Mouse (Mus musculus) kidney, postnatal 14 days (tissue): ENCODE results near the gene Ifitm6.
"Not testable (repeated sequence)": the region's sequence is repeated elsewhere in the genome, so short reads cannot be mapped to it uniquely, and the experiment has no call there.

Source experiments
- DNase-seq: peaks from one replicate; pipeline ENCODE4 v3.0.0; 2022; ENCODE audit warnings: mixed read lengths

Gene Ifitm6

DNA sequence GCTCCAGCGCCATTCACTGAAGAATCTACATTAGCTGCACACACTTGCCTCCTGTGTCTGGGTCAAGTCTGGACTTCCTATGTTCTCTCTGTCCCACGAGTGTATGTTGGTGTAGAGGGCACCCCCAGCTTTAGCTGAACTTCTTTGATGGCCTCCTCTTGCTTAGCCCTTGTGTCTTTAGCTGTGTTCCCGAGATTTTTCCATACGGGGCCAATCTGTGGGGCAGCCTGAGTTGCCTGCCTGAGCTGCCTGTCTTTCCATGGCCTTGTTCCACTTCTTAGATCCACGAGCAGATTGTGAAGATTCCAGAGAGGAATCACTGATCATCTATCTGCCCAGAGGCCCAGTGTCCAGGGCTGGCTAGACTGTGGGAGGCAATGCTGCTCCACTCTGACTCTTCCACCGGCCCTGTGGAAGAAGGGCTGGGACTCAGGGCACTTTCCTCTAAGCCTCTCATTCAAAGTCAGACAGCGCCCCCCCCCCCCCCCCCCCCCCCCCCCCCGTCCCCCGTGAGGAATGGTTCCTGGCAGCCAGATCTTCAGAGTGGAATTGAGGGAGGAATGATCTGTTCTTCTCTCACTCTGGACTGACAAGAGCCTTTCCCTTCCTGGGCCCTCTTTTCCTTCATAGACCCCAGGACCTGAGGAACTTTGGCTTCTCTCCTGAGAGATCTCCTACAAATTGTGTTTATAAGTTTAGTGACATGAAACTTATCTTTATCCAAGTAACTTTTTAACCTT is 23.3 kb upstream of the Ifitm6 start:
- peak; percentile 26 for DNase-seq

DNA sequence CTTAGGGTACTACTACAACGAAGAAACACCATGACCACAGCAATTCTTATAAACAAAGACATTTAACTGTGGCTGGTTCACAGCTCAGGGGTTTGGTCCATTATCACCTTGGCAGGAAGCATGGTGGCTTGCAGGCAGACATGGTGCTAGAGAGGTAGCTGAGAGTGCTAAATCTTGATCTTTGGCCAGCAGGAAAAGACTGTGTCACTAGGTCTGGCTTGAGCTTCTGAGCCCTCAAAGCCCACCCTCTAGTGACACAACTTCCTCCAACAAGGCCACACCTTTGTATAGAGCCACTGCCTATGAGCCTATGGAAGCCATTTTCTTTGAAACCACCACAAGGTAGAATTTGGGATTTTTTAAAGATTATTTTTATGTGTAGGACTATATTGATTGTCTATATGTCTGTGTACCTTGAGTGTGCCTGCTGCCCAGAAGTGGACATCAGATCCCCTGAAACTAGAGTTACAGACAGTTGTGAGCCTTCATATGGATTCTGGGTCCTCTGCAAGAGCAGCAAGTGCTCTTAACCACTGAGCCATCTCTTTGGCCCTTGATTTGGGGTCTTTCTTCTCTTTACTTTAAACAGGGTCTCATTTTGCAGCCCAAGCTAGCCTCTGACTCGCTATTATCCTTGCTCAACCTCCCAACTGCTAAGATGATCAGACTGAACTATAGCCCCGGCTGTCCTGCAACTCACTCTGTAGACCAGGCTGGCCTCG is 21.8 kb upstream of the Ifitm6 start:
- DNase-seq: no peak

DNA sequence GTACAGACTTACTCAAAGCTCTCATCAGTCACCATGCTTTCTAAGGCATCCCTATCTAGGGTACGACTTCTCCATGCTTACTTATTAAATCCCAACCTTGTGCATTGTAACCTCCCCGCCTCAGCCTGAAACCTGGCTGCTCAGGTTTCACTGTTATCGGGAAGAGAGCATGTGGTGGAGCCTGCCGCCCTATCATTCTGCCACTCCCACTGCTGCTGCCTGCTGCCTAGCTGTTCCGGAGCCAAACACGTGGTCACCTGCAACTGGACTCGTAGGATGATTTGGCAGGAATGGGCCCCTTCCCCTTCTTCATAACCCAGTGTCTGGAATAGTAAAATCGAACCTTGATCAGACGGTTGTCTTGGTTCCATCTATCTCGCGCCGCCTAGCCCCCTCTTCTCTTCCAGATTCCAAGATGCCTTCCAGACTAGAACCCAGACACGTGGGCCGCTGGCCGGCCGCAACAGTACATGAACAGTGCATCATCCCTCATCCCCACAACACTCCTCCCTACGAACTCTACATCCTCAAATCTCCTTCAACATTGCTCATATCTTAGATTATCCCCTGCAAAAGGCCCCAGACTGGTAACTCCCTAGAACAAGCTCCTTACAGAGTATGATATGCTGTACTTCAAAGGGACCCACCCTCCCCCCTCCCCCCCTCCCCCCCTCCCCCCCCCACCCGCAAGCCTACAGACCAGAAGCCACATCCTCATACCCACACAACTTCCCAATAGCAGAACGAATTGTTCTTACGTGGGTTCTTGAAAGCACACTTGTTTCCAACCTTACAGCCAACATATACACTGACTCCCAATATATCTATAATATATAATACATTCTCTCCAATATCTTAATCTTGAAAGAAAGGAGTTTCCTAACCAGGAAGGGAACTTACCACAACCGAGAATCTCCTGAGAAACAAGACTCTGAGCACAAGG is 20.6 kb upstream of the Ifitm6 start:
- no peak for DNase-seq

DNA sequence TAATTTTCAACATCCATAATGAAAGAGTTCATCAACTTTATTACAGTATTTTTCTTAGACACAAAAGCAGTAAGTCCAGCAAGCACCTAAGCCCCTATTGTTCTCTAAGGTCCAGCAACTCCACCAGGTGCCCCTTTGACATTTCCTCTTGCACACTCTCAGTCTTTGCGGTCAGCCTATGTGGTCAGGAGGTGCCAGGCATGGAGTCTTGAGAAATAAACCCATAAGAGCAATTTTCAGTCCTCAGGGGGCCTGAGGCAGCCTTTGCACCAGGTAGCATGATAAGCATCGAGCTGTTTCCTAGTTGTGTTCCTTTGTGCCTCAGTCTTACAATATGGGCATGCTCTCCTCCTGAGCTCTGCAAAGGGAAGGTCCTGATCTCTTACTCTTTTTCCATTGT is 18.9 kb upstream of the Ifitm6 start:
- not testable (repeated sequence) for DNase-seq

DNA sequence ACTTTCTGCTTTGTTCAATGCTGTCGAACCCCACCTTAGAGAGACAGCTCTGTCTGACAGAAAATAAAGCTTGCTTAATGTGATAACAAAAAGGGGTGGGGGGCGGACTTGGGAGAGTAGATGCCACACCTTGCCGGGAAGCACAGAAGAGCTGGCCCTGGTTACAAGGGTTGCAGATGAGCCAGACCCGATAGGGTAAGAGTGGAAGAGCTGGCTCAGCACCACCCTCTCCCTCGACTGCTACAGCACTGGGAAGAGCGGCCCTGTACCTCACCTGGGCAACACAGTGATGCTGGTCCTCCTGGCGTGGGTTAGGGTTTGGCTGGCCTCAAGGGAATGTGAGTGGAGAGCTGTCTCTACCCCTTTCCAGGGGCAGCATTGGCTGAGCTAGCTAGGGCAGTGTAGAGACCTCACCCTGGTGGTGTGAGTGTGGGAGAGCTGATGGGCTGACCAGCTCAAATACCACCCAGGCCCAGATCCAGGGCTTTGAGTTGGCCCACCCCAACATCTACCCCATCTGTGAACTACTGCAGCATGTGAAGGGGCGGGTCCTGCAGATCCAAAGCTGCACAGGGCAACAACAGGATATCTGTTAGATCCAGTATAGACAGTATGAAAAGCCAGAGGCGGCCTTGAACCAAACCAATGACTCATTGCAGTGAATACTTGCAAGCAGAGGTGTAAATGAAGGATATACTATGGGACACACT is 14.9 kb upstream of the Ifitm6 start:
- no peak for DNase-seq

DNA sequence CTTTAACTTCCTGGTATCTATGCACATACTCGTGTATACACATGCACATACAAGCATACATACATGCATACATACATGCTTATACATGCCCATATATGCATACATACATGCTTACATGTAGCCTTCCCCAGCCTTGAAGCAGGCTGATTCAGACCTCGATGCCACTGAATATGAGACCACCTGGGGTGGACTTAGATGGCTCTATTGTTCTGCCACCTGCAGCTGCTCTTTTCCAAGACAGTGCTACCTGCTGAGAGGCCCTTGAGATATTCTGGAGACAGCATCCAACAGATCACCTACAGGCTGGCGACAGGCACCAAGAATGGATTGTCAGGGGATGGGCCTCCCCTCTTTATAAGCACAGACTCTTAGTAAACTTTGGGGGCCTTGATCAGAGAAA is 12.7 kb upstream of the Ifitm6 start:
- no peak for DNase-seq

DNA sequence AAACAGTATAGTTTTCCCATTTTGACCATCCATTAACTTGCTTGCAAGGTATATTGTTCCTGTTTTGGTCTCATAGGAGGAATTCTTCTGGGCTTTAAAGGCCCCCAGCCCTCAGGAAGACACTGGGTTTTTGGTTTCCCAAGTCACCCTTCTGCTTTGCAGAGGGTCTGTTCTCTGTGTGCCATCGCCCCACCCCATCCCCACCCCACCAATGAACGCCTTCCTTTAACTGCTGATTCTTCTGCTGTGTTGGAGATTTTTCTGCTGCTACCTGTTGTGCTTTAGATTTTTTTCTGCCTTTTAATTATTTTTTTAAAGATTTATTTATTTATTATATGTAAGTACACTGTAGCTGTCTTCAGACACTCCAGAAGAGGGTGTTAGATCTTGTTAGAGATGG is 11.1 kb upstream of the Ifitm6 start, which contains the start of gene Gm17387:
TSS of gene Gm17387 (plus strand) at position 301 of the 400 bp plus-strand sequence.
- no peak for DNase-seq

DNA sequence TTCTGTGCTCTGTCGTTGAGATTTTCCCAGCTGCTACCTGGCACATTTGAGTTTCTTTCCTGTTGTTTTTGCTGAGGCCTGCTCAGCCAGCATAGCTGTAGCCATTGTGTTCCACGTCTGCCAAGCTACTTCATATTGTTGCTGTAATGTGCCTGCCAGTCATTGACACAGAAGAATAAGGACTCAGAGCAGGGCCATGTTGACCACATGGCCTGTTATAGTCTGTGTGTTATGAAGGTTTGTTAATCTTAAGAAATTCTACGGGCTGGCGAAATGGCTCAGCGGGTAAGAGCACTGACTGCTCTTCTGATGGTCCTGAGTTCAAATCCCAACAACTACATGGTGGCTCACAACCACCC is 9.0 kb upstream of the Ifitm6 start:
- no peak for DNase-seq

DNA sequence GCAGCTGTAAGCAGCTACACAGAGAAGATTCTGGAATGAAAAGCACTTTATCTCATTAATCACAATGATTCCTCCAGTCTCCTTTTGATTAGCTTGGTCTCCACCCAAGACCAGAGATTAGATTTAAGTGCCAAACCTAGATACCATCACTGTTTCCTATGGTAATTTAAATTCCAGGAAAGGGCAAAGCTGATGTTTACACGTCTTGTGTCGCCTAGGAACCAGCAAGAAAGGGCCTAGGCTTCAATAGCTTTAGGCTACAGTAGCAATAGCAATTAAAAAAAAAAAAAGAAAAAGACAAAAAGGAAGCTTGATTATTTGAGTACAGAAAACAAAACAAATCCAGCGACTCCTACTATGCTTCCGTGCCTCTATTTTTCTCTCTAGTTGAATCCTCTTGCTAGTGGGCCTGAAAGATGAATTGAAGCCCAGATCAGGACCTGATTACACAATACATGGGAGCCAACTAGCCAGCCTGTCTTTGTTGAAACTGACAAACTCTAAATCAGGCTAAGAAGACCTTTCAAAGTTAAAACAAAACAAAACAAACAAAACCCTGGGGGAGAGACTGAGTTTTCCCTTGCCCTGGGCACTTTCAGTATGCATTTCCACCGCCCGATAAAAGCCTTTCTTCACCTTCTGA is 8.5 kb upstream of the Ifitm6 start:
- no peak for DNase-seq

DNA sequence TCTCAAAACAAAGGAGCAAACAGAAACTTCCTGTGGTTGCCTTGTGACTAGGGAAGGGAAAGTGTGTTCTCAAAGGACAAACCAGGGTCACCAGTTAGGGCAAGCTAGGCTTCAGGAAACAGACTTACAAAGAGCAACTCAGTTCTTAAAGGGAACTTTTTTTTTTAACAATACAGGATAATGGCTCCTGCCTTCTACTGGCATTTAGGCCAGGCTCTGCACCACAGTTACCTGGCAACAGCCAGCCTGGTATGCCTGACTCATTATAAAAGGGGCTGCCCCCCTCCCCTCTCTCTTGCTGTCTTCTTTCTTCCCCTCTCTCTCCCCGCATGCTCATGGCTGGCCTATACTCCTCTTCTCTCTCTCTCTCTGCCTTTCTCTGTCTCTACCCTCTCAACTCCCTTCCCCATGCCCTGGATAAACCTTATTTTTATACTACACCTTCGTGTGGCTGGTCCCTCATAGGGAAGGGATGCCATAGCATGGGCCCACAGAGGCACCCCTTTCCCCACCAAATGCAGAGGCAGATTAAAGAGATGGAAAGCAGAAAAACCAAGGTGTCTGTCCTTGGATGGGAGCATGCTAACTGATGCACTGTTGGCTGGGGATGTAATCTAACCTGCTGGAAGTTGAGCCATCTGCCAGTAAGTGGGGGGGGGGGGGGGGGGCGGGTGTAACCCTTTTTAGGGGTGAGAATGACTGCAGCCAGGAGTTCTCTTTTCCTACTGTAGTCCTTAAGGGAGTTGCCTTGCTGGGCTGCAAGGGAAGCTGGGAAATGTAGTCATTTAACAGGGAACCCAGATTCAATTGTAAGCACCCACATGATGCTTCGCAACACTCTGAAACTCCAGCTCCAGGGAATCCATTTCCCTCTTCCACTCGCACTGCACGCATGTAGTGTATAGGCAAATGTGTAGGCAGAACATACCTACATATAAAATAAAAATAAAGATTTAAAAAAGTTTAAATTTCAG is 7.4 kb upstream of the Ifitm6 start:
- no peak for DNase-seq

DNA sequence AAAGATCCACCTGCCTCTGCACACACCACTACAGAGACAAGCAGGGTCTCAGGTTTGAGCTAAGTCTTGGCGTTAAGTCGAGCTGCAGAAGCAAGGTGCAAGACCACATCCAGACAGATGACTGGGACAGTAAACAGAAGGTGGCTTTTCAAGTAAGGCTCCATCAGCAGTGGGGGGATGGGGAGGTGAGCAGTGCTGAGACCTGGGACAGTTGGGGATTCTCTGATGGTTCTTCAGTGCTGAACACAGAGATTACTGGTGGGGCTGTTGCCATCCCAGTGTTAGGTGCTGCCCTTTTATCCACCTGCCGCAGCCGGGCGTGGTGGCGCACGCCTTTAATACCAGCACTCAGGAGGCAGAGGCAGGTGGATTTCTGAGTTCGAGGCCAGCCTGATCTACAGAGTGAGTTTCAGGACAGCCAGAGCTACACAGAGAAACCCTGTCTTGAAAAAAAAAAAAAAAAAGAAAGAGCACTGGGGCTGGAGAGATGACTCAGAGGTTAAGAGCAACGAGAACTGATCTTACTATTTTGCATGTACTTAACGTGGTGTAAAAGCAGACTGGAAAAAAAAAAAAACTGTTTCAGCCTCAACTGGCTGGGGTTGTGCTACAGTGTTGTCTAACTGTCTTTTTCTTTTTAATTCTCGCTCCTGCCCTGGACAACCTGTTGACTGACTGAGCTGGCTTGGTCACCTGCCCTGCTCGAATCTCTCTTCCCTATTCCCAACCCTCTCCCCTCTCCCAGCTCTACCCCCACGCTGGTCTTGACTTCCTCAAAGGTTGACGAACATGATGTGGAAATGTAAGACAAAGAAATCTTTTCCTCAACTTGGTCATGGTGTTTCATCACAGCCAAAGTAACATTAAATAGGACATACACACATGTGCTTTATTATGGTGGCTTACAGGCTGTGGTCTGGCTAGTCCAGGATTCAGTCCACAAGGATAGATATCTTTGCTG is 4.0 kb upstream of the Ifitm6 start:
- DNase-seq: no peak

DNA sequence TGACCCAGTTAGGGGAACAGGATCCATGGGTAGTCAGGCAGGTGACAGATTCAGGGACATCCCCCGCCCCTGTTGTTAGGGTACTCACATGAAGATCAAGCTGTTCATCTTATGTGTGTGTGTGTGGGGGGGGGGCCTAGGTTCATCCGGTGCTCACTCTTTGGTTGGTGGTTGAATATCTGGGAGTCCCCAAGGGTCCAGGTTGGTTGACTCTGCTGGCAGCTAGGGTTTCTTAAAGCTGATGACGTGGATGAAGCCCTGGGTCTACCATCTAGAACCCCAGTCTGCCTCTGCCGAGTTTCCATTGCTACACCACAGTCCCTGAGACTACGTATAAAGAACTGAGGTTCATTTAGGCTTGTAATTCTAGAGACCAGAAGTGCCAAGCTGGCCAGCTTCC is 1.3 kb upstream of the Ifitm6 start:
- DNase-seq: no peak

DNA sequence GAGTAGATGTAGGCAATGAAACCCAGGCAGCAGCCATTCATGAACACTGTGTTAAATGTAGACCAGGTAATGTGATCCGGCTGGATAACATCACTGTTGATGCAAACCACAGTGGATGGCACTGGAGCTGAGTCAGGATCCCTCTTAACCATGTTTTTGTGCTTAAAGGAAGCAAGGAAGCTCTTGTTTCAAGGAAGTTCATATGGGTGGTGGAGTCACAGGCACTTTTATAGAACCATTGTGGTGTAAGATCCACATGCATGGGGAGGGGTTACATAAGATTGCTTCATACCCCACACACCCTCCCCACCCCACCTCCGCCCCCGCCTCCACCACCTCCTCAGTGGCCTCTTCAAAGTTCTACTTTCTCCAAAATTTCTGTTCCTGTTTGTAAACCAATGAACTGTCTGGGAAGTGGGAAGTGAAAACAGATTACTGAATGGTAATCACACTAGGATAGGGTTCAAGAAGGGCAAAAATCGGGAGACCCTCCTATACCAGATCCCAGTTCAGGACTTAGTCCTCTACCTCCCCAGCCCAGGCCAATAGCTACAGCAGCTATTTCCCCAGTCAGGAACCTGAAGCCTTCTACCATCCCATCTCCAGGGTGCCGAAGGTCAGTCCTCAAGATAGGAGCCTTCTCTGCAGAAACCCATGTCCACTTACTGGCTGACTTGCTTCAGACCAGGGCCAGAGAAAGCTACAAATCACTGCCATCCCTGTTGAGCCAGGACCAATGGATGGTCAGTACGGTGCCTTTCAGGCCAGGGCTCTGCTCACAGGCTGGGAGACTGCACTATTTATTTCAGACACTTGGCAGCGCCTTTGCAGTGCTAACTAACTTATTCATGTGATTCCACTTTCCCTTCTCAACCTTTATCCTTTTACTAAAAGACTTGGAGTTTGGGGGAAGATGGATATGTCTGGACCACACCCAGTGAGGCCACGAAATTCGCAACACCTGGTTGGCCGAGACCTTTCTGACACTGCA is 722 bp downstream of the Ifitm6 start:
- no peak for DNase-seq

DNA sequence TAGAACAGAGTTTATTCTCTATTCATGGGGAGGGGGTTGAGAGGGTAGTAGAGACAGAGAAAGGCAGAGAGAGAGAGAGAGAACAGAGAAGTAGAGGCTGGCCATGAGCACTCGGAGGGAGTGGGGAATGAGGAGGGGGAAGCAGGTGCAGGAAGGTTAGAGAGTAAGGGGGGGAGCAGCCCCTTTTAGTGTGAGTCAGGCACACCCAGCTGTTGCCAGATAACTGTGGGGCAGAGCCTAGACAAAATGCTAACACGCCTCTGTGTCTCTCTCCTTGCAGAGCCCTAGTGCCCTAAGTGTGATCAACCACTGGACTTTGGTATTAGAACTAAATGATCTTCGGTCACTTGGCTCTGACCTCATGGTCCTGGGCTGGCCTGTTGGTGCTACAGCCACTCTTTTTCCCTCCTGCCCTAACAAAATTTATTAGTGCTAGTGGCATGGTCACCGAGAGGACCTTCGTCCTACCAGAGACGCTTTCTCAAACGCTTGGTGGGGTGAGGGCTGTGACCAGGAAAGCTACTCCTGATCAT is 6.4 kb downstream of the Ifitm6 start:
- DNase-seq: no peak

DNA sequence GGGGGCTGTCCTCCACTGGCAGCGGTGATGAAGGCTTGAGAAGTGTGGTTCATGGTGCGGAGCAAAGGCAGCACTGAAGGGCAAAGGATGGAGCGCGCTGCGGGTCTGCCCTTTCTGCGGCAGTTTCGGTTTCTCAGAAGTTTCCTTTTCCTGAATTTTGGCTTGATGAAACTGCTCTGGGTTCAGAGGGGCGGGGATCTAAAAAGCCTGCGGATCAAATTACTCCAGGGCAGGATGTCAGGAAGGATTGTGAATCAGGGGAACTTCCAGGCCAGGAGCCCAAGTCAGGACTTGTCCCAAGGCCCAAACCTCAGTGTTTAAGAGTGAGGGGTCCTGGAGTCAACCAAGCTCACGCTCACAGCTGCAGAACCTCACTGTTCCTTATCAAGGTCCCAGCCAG is 7.1 kb downstream of the Ifitm6 start, which contains the start of gene Ifitm3:
TSS of gene Ifitm3 (minus strand) at position 178 of the 400 bp plus-strand sequence.
- DNase-seq: peak; percentile 78

DNA sequence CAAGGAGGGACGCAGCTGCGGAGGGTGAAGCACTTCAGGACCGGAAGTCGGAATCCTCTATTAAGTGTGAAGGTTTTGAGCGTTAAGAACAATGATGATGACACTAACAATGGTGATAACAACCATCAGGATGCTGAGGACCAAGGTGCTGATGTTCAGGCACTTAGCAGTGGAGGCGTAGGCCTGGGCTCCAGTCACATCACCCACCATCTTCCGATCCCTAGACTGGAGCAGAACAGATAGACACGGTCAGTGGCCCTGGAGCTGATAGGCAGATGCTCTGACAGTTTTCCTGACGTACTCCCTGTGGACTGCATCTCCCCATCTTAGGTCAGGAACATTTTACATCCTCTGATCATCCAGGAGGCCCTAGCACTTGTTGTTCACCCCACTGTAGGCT is 8.1 kb downstream of the Ifitm6 start:
- DNase-seq: no peak

DNA sequence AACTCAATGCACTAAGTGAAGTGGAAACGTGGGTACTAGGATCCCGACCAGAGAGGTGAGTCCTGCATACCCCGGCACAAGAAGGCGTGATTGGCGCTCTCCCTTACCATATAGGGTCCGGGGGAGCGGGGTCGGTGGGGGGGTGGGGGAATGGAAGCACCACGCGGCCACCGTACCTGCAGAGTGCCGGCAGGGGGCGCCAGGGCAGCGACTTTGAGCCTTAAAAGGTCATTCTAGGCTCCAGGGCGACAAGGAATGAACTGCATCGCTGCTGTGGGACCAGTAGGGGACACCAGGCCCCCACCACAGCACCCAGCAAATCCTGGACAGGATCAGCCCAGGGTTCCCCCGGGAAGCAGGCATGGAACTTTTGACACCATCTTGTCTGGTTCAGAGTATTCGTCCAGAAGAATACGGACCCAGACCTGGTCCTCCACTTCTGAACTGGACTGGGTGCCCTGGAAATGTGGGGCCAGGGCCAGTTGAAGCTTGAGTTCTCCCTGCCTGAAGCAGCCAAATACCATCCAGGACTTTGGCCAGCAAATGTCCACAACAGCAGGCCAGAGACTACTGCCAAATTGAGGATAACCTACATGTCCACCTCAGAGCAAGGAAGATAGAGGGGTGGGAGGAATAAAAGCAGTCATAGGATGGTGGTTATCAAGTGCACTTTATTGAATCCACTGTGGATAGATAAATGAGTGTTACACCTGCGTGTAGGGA is 8.6 kb downstream of the Ifitm6 start:
- peak; percentile 87 for DNase-seq
